Mouse (Mus musculus): ENCODE results near the gene Hnrnpa2b1. TPM values are rescaled to one million over a fixed set of nuclear protein-coding genes. Genes with fewer than 3 reads are reported as not detected.

Gene Hnrnpa2b1
- total and polyA plus RNA-seq, 2 experiments from 2014 or later = 431 to 955 TPM

DNA sequence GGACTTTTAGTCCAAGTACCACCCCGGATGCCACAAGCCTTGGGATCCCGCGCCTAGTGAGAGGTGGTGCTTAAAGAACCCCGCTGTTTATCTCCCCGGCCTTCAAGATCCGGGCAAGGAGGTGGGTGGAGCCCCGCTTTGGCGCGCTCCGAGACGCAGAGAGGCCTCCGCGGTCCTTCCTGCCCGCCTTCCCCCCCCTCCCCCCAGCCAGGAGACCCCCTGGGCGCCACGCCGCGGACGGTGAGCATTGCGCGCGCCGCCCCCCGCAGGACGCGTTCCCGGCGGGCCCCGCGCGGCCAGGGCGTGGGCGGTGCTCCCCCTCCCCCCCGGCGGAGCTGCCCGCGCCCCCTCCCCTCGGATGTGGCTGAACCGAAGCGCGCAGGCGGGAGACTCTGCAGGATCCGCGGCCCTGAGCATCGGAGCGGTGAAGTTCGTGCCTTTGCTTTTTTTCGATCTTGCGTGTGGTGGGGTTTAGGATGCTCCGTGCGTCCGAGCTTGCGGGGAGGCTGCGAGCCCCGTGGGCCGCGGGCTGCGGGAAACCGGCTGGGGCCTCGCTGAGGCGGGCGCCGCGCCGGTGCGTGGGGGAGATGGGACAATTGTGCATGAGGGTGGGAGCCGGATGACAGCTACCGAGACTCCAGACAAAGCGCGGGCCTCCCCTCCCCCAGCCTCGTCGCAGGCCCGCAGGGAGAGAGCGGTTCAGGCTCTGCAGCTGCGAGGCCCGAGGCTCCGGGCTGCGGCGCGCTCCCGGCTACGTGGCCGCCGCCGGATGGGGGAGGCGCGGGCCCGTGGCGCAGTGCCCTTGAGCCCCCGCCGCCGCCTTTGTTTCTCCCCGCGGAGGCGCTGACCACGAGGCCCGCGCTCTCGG lies 851 bp upstream of the Hnrnpa2b1 start, which contains the start of gene Cbx3:
Gene Cbx3 (plus strand): TSS at position 50 of the 868 bp plus-strand sequence.
- H3K9me3 ChIP-seq (ENCODE audit: low read length) = no peaks in the 10 kb centered on the region
- peaks cover 25% of the 10 kb centered on the region for H3K4me1 ChIP-seq (ENCODE audit: insufficient read depth)
- H3K4me2 ChIP-seq (ENCODE audit: low read depth) = peak within 1 kb of the TSS; percentile 46
- peak within 1 kb of the TSS; percentile 98 for H3K9ac ChIP-seq
- no peak for TF ChIP-seq CTCF (IDR thresholded peaks at IDR 0.05; ENCODE audit: low read depth)
- ATAC-seq (peak; percentile 80), DNase-seq (peak; percentile 94)
- H3K36me3 ChIP-seq (ENCODE audit: insufficient read depth) = peaks cover 24% of the 10 kb centered on the region
- no peaks in the 10 kb centered on the region for H3K27me3 ChIP-seq (ENCODE audit: insufficient read depth, low read length)
- peak within 1 kb of the TSS; percentile 90 for H3K4me3 ChIP-seq (ENCODE audit: low read depth, low read length)
- WGBS = 2% methylated on average over 94 of the region's 99 CpGs
- H3K27ac ChIP-seq (ENCODE audit: low read depth, low read length) = peak within 1 kb of the TSS; percentile 100

DNA sequence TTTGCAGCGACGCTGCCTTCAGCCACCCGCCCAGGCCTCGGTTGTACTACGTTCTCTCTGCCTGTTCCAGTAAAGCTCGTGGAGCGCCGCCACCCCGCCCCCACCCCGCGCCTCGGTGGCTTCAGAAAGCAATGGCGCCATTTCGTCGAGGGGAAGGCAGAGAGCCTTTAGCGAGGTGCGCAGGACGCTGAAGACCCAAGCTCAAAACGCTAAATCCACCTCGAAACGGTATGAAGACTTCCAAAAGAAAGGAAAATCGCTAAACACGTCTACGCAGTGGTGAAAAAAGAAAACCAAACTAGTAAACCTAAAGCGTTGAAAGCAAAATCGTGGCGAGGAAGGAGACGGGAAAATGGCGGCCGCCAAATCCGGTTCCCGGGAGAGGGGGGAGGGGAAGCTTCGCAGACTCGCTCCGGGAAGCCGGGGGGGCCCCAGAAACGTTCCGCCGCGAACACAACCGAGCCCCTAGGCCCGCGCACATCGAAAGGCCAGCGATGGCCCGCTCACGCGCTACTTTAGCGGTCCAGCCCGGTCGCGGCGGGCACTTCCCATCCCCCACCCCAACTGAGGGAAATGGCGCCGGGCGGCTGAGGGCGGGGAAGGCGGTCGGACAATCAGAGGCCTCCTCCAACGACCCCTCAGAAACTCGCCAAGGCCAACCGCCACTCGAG lies 668 bp downstream of the Hnrnpa2b1 start:
- WGBS = 2% methylated on average over 63 of the region's 63 CpGs
- Histone ChIP-seq H3K36me3 (ENCODE audit: insufficient read depth) (peaks cover 21% of the 10 kb centered on the region), H3K4me3 (ENCODE audit: low read depth, low read length) (peak overlapping the region; percentile 90), H3K4me2 (ENCODE audit: low read depth) (peak overlapping the region; percentile 60), H3K4me1 (ENCODE audit: insufficient read depth) (peaks cover 25% of the 10 kb centered on the region), H3K9me3 (ENCODE audit: low read length) (no peaks in the 10 kb centered on the region), H3K9ac (peak overlapping the region; percentile 98), H3K27ac (ENCODE audit: low read depth, low read length) (peak overlapping the region; percentile 98), H3K27me3 (ENCODE audit: insufficient read depth, low read length) (no peaks in the 10 kb centered on the region)
- 0 out of 2 replicates have a peak, but pooled peaks have one; percentile 28 for TF ChIP-seq CTCF (IDR thresholded peaks at IDR 0.05; ENCODE audit: low read depth)
- DNase-seq = peak; percentile 91
- ATAC-seq = peak; percentile 18; the same call in 1 of the 2 replicates

DNA sequence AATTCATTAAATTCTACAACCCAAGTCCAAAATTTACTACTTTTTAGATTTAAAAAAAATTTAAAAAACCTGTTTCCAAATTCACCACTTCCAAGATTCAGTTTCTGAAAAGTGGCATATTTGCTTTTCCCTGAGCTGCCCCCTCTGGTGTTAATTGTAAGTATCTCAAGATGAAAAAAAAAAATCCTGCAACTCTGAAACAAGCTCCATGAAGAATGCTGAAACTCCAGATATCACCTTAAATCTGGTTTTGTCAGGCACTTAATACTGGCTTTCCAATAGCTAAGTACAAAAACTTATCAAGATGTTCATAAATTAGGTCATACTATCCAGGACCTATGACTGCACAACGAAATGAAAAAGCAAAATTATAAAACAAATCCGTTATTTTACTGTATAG lies 2.0 kb downstream of the Hnrnpa2b1 start:
- H3K4me2 ChIP-seq (ENCODE audit: low read depth) = peak overlapping the region; percentile 60
- H3K27me3 ChIP-seq (ENCODE audit: insufficient read depth, low read length) = no peaks in the 10 kb centered on the region
- WGBS = 0% methylated on average over 2 of the region's 2 CpGs
- peaks cover 28% of the 10 kb centered on the region for H3K36me3 ChIP-seq (ENCODE audit: insufficient read depth)
- ATAC-seq (no peak), DNase-seq (peak; percentile 47)
- H3K9me3 ChIP-seq (ENCODE audit: low read length) = no peaks in the 10 kb centered on the region
- H3K27ac ChIP-seq (ENCODE audit: low read depth, low read length) = no peak overlapping the region
- TF ChIP-seq CTCF (IDR thresholded peaks at IDR 0.05; ENCODE audit: low read depth) = peak; percentile 43
- H3K9ac ChIP-seq = no peak overlapping the region
- H3K4me1 ChIP-seq (ENCODE audit: insufficient read depth) = peaks cover 19% of the 10 kb centered on the region
- peak overlapping the region; percentile 90 for H3K4me3 ChIP-seq (ENCODE audit: low read depth, low read length)

DNA sequence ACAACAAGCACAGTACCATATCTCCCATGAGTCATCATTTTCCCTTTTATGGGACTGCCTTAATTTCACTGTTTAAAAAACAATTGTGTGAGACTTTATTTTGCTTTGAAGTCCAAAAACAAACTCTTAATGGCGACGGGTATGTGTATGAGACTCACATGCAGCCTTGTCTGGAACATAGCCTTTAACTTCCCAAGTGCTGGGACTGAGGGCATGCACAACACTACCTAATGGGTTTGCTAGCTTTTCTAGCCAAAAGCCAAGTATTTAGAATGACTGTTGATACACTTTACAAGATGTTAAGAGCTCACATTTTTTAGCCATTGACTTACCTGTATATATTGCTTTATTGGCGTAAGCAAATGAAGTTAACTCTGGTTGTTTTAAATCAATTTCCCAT lies 9.3 kb downstream of the Hnrnpa2b1 start:
- H3K36me3 ChIP-seq (ENCODE audit: insufficient read depth) = peaks cover 47% of the 10 kb centered on the region
- H3K9me3 ChIP-seq (ENCODE audit: low read length) = no peaks in the 10 kb centered on the region
- no peaks in the 10 kb centered on the region for H3K4me1 ChIP-seq (ENCODE audit: insufficient read depth)
- 74% methylated on average over 3 of the region's 3 CpGs for WGBS
- H3K4me3 ChIP-seq (ENCODE audit: low read depth, low read length) = no peak overlapping the region
- no peak overlapping the region for H3K4me2 ChIP-seq (ENCODE audit: low read depth)
- no peak for TF ChIP-seq CTCF (IDR thresholded peaks at IDR 0.05; ENCODE audit: low read depth)
- H3K27me3 ChIP-seq (ENCODE audit: insufficient read depth, low read length) = no peaks in the 10 kb centered on the region
- no peak overlapping the region for H3K9ac ChIP-seq
- DNase-seq (no peak), ATAC-seq (0 out of 2 replicates have a peak, but pooled peaks have one; percentile 8)
- H3K27ac ChIP-seq (ENCODE audit: low read depth, low read length) = no peak overlapping the region

DNA sequence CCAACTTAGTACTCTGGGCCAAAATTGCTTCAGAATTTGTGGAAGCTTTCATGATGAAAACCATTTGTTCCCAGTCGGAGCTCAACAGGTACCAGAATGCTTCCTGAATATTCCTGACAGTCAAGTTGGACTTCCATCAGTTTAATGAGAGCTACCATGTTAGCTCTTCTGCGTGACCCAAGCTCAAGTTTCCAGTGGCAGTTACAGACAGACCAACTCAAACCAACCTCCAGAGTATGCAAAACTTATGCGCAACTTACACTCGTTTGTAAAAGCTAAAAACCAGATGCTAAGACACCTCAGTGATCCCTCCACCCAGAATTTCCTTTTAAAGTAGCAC lies 9.7 kb downstream of the Hnrnpa2b1 start:
- Histone ChIP-seq H3K27me3 (ENCODE audit: insufficient read depth, low read length) (no peaks in the 10 kb centered on the region), H3K9ac (no peak overlapping the region), H3K4me3 (ENCODE audit: low read depth, low read length) (no peak overlapping the region), H3K36me3 (ENCODE audit: insufficient read depth) (peaks cover 44% of the 10 kb centered on the region), H3K9me3 (ENCODE audit: low read length) (no peaks in the 10 kb centered on the region), H3K27ac (ENCODE audit: low read depth, low read length) (no peak overlapping the region), H3K4me2 (ENCODE audit: low read depth) (no peak overlapping the region), H3K4me1 (ENCODE audit: insufficient read depth) (no peaks in the 10 kb centered on the region)
- DNase-seq (no peak), ATAC-seq (no peak; the same call in 1 of the 2 replicates)
- 0 out of 2 replicates have a peak, but pooled peaks have one; percentile 3 for TF ChIP-seq CTCF (IDR thresholded peaks at IDR 0.05; ENCODE audit: low read depth)
- WGBS = 76% methylated on average over 4 of the region's 4 CpGs

DNA sequence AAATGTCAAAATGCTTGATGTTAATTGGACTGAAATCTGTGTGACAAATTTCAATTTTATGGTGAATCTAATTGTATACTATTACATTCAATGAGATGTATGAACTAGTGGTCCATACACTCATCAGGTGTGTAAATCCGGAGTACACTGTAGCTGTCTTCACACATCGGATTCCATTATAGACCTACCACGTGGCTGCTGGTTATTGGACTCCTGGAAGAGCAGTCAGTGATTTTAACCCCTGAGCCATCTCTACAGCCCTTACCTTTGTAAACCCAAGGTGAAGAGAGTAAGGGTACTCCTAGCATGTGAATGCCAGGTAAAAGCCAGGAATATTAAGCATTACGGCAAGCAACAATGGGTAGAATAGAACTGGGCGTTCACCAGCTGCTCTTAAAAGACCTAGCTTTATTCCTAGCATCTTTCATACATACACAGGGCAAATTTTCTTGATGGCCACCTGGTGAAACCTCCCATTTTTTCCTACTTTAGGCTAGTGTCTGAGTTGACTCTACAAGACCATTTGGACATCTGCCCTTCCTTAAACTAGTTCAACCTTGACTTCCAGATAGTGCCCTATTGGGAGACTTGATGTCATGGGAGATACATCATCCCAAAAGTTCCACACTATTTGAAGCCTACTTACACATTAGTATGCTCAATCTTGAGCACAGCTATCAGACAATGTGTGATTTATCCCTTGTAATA lies 10.2 kb downstream of the Hnrnpa2b1 start:
- no peak overlapping the region for H3K4me2 ChIP-seq (ENCODE audit: low read depth)
- H3K27ac ChIP-seq (ENCODE audit: low read depth, low read length) = no peak overlapping the region
- no peak overlapping the region for H3K4me3 ChIP-seq (ENCODE audit: low read depth, low read length)
- no peak overlapping the region for H3K9ac ChIP-seq
- no peaks in the 10 kb centered on the region for H3K27me3 ChIP-seq (ENCODE audit: insufficient read depth, low read length)
- H3K9me3 ChIP-seq (ENCODE audit: low read length) = no peaks in the 10 kb centered on the region
- H3K36me3 ChIP-seq (ENCODE audit: insufficient read depth) = peaks cover 43% of the 10 kb centered on the region
- DNase-seq (peak; percentile 46), ATAC-seq (peak; percentile 47)
- H3K4me1 ChIP-seq (ENCODE audit: insufficient read depth) = no peaks in the 10 kb centered on the region
- WGBS = 34% methylated on average over 5 of the region's 5 CpGs
- no peak for TF ChIP-seq CTCF (IDR thresholded peaks at IDR 0.05; ENCODE audit: low read depth)
